Mouse (Mus musculus): Measurements from ENCODE around the gene Bckdha. TPM values are rescaled to one million over a fixed set of nuclear protein-coding genes. Genes with fewer than 3 reads are reported as not detected.

Bckdha gene
- polyA plus RNA-seq, 1 experiment from 2014 or later = 45.1 TPM

DNA sequence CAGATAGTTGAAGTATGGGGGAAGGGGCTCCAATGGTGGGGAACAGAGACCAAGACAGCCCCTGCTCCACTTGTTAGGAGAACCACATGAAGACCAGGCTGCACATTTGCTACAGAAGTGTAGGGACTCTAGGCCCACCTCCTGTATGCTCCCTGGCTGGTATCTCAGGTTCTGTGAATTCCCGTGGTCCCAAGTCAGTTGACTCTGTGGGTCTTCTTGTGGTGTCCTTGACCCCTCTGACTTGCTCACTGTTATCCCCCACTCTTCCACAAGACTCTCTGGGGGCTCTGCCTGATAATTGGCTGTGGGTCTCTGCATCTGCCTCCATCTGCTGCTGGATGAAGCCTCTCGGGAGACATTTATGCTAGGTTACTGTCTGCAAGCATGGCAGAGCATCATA, 67.6 kb downstream of the Bckdha start:
- H3K27me3 ChIP-seq (ENCODE audit: control insufficient read depth, insufficient read depth, low read length) = no peaks in the 10 kb centered on the region
- no peak overlapping the region for H3K27ac ChIP-seq (replicated peaks; ENCODE audit: low read depth, low read length)
- no peaks in the 10 kb centered on the region for H3K36me3 ChIP-seq (replicated peaks; ENCODE audit: control insufficient read depth, insufficient read depth, low read depth, low read length)
- H3K4me2 ChIP-seq (ENCODE audit: low read depth, low read length) = no peak overlapping the region
- no peak overlapping the region for H3K4me3 ChIP-seq (ENCODE audit: low read depth, low read length)
- H3K9ac ChIP-seq (replicated peaks; ENCODE audit: low read length) = no peak overlapping the region
- DNase-seq (ENCODE audit: low spot score) (no peak), ATAC-seq (replicated peaks; ENCODE audit: insufficient number of reproducible peaks, low FRiP score, low TSS enrichment, low read depth) (no peak)
- no peaks in the 10 kb centered on the region for H3K4me1 ChIP-seq (ENCODE audit: control insufficient read depth, insufficient read depth, low read length)
- 82% methylated on average over 2 of the region's 2 CpGs for WGBS
- no peaks in the 10 kb centered on the region for H3K9me3 ChIP-seq (replicated peaks; ENCODE audit: control insufficient read depth, low read length)

DNA sequence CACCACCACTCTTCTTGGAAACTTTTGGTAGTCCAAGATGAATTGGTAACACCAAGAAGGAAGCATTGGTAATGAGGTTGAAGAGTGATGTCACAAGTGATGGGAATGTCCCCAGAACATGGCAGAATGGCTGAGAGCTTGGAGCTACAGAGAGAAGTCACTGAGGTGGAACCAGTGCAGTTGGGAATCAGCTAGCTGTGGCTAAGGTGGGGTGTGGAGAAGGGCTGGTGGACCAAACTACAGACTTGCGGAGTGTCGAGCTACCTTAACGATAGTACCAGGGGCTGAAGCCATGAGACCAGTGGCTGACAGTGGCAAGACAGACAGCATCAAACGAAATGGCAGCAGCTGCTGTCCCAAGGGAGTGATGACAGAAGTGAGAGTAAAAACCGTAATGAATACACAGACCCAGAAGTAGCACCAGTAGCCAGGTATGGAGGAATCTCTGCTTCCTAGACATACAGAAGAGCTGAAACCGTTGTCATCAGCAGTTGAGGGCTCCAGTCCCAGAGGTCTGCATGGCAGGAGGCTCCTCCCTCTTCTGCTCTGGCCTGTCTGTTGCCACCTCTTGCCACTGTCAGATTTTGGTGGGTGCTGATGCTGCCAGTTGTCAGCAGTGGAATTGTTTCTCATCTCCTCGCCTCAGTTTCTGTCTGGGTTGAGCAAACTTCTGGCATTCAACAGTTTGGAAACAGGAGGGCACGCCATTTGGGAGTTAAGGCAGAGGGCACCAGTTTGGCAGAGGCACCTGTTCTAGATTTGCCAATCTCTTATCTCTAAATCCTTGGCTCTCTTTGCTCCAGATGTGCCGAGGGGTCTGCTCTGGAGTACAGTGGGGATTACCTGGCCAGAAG, 73.2 kb downstream of the Bckdha start:
- DNase-seq (ENCODE audit: low spot score) (no peak), ATAC-seq (replicated peaks; ENCODE audit: insufficient number of reproducible peaks, low FRiP score, low TSS enrichment, low read depth) (no peak)
- no peaks in the 10 kb centered on the region for H3K27me3 ChIP-seq (ENCODE audit: control insufficient read depth, insufficient read depth, low read length)
- H3K4me1 ChIP-seq (ENCODE audit: control insufficient read depth, insufficient read depth, low read length) = no peaks in the 10 kb centered on the region
- WGBS = 79% methylated on average over 9 of the region's 9 CpGs
- H3K27ac ChIP-seq (replicated peaks; ENCODE audit: low read depth, low read length) = no peak overlapping the region
- H3K9ac ChIP-seq (replicated peaks; ENCODE audit: low read length) = no peak overlapping the region
- no peak overlapping the region for H3K4me3 ChIP-seq (ENCODE audit: low read depth, low read length)
- H3K36me3 ChIP-seq (replicated peaks; ENCODE audit: control insufficient read depth, insufficient read depth, low read depth, low read length) = no peaks in the 10 kb centered on the region
- no peak overlapping the region for H3K4me2 ChIP-seq (ENCODE audit: low read depth, low read length)
- H3K9me3 ChIP-seq (replicated peaks; ENCODE audit: control insufficient read depth, low read length) = no peaks in the 10 kb centered on the region

DNA sequence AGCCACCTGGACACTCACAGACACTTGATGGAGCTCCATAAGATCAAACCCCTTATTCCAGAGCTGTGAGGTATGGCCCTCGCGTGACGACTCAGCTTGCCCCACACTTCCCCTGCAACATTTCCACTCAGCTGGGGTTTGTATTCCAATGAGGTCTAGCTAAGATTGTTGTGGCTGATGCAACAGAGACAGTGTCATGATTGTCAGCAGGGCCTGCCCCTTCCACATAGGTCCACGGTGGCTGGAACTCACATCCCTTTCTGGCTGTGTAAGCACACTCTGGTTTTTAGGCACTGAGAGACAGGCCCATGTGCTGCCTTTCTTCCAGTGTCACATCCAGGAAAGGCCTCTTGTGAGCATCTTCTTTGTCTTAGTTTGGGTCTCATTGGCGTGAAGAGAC, 74.1 kb downstream of the Bckdha start:
- Histone ChIP-seq H3K4me3 (ENCODE audit: low read depth, low read length) (no peak overlapping the region), H3K9ac (replicated peaks; ENCODE audit: low read length) (no peak overlapping the region), H3K9me3 (replicated peaks; ENCODE audit: control insufficient read depth, low read length) (no peaks in the 10 kb centered on the region), H3K27ac (replicated peaks; ENCODE audit: low read depth, low read length) (no peak overlapping the region), H3K4me2 (ENCODE audit: low read depth, low read length) (no peak overlapping the region), H3K27me3 (ENCODE audit: control insufficient read depth, insufficient read depth, low read length) (no peaks in the 10 kb centered on the region), H3K4me1 (ENCODE audit: control insufficient read depth, insufficient read depth, low read length) (no peaks in the 10 kb centered on the region), H3K36me3 (replicated peaks; ENCODE audit: control insufficient read depth, insufficient read depth, low read depth, low read length) (no peaks in the 10 kb centered on the region)
- 95% methylated on average over 5 of the region's 5 CpGs for WGBS
- DNase-seq (ENCODE audit: low spot score) (no peak), ATAC-seq (replicated peaks; ENCODE audit: insufficient number of reproducible peaks, low FRiP score, low TSS enrichment, low read depth) (no peak)

DNA sequence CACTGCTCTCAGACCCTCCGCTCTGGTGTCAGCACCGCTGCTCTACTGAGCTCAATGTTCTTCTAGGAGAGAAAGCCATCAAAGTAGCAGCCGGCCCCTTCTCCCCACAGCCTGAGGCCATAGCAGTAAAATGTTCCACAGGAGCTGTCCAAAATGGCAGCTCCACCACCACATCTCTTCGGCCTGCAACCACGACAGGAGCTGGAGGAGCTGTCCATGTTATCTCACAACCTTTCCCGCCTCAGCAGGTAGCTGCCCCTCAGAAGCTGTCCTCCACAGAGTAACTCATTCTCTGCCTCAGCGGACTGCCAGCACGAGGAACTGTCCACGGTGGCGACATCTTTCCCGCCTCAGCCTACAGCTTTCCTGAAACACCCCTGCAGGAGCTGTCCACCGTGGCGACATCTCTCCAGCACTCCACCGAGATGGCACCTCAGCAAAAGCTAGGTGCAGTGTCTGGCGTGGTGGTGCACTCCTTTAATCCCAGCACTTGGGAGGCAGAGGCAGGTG, 76.4 kb downstream of the Bckdha start:
- no peaks in the 10 kb centered on the region for H3K9me3 ChIP-seq (replicated peaks; ENCODE audit: control insufficient read depth, low read length)
- no peak overlapping the region for H3K4me3 ChIP-seq (ENCODE audit: low read depth, low read length)
- no peak overlapping the region for H3K9ac ChIP-seq (replicated peaks; ENCODE audit: low read length)
- ATAC-seq (replicated peaks; ENCODE audit: insufficient number of reproducible peaks, low FRiP score, low TSS enrichment, low read depth) (no peak), DNase-seq (ENCODE audit: low spot score) (no peak)
- H3K27ac ChIP-seq (replicated peaks; ENCODE audit: low read depth, low read length) = no peak overlapping the region
- H3K36me3 ChIP-seq (replicated peaks; ENCODE audit: control insufficient read depth, insufficient read depth, low read depth, low read length) = no peaks in the 10 kb centered on the region
- 87% methylated on average over 15 of the region's 15 CpGs for WGBS
- no peak overlapping the region for H3K4me2 ChIP-seq (ENCODE audit: low read depth, low read length)
- H3K4me1 ChIP-seq (ENCODE audit: control insufficient read depth, insufficient read depth, low read length) = no peaks in the 10 kb centered on the region
- no peaks in the 10 kb centered on the region for H3K27me3 ChIP-seq (ENCODE audit: control insufficient read depth, insufficient read depth, low read length)

Other genes starting within 250 kb of the Bckdha start
- gene Cxcl17, start 246.1 kb downstream of the Bckdha start, polyA plus RNA-seq (2014; fragmentation: Nextera tagmentation; extraction: Ambion mirVana) = not detected in 2 replicates
- gene Ceacam1, start 181.4 kb downstream of the Bckdha start, polyA plus RNA-seq (2014; fragmentation: Nextera tagmentation; extraction: Ambion mirVana) = 1.1 and 1.3 TPM in 2 replicates
- gene Ceacam2, start 119.1 kb downstream of the Bckdha start, polyA plus RNA-seq (2014; fragmentation: Nextera tagmentation; extraction: Ambion mirVana) = not detected in 2 replicates
- gene Erich4, start 43.1 kb downstream of the Bckdha start, polyA plus RNA-seq (2014; fragmentation: Nextera tagmentation; extraction: Ambion mirVana) = not detected in 2 replicates
- gene Dmac2, start 39.6 kb downstream of the Bckdha start, polyA plus RNA-seq (2014; fragmentation: Nextera tagmentation; extraction: Ambion mirVana) = 32.4 and 36.8 TPM in 2 replicates
- gene B3gnt8, start 32.3 kb downstream of the Bckdha start, polyA plus RNA-seq (2014; fragmentation: Nextera tagmentation; extraction: Ambion mirVana) = 0.66 and 1.0 TPM in 2 replicates
- 63.1 and 69.5 TPM in 2 replicates for gene Exosc5, start 183 bp upstream of the Bckdha start, polyA plus RNA-seq (2014; fragmentation: Nextera tagmentation; extraction: Ambion mirVana)
- gene Tmem91, start 16.2 kb upstream of the Bckdha start, polyA plus RNA-seq (2014; fragmentation: Nextera tagmentation; extraction: Ambion mirVana) = 0.70 and 1.0 TPM in 2 replicates
- gene B9d2, start 21.8 kb upstream of the Bckdha start, polyA plus RNA-seq (2014; fragmentation: Nextera tagmentation; extraction: Ambion mirVana) = 29.4 and 29.7 TPM in 2 replicates
- 1.1 and 1.5 TPM in 2 replicates for gene Tgfb1, start 28.0 kb upstream of the Bckdha start, polyA plus RNA-seq (2014; fragmentation: Nextera tagmentation; extraction: Ambion mirVana)
- gene Ccdc97, start 60.1 kb upstream of the Bckdha start, polyA plus RNA-seq (2014; fragmentation: Nextera tagmentation; extraction: Ambion mirVana) = 23.2 and 24.8 TPM in 2 replicates
- gene Hnrnpul1, start 95.8 kb upstream of the Bckdha start, polyA plus RNA-seq (2014; fragmentation: Nextera tagmentation; extraction: Ambion mirVana) = 73.3 and 76.8 TPM in 2 replicates
- 30.3 and 36.4 TPM in 2 replicates for gene Axl, start 129.7 kb upstream of the Bckdha start, polyA plus RNA-seq (2014; fragmentation: Nextera tagmentation; extraction: Ambion mirVana)
- gene Cyp2s1, start 157.9 kb upstream of the Bckdha start, polyA plus RNA-seq (2014; fragmentation: Nextera tagmentation; extraction: Ambion mirVana) = 2.5 and 3.4 TPM in 2 replicates
- gene Cyp2b10, start 238.6 kb upstream of the Bckdha start, polyA plus RNA-seq (2014; fragmentation: Nextera tagmentation; extraction: Ambion mirVana) = not detected in 2 replicates